Mouse (Mus musculus): ENCODE results near the gene Duxbl3.
"Not testable (repeated sequence)": the region's sequence is repeated elsewhere in the genome, so short reads cannot be mapped to it uniquely, and the experiment has no call there.

Duxbl3 gene

DNA sequence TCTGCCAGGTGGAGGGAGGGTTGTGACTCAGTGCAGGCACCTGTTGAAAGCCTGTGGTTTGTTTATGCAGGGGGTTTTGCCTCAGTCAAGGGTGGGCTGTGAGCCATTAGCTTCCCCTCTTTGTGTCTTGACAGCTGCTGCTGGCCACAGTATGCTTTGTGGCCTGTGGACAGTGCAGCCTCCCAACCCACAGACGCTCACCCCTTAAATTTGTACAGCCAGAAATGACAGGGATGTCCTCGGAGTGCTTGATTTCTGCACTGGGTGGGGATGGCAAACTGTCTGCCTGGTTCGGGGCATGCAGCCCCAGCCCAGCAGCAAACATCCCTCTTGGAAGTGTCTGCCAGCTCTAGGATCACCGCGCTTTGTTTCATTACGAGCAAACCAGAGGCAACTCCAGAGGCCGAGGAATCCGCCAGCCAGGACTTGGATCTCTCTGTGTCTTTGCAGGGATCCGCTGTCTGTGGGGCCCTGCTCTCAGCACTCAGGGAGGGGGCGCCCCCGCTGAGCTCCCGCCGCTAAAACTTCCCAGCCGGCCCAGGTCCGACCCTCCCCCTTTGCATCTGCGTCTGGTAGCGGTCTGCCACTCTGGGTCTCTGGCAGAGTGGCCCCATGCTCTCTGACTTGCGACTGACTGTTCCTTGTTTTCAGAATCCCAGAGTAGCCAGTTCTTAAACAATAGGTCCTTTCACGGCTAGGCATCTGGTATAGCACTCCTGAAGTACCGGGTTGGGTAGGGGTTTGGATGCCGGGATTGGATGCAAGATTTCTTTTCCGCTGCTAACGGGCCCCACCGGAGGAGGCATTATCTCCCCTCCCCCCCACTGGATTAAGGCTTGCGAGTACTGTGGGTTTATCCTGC, at the start of gene Duxbl3:
Gene Duxbl3, plus strand, starts transcription at position 207 of the 862 bp plus-strand sequence.
- not testable (repeated sequence) for DNase-seq

DNA sequence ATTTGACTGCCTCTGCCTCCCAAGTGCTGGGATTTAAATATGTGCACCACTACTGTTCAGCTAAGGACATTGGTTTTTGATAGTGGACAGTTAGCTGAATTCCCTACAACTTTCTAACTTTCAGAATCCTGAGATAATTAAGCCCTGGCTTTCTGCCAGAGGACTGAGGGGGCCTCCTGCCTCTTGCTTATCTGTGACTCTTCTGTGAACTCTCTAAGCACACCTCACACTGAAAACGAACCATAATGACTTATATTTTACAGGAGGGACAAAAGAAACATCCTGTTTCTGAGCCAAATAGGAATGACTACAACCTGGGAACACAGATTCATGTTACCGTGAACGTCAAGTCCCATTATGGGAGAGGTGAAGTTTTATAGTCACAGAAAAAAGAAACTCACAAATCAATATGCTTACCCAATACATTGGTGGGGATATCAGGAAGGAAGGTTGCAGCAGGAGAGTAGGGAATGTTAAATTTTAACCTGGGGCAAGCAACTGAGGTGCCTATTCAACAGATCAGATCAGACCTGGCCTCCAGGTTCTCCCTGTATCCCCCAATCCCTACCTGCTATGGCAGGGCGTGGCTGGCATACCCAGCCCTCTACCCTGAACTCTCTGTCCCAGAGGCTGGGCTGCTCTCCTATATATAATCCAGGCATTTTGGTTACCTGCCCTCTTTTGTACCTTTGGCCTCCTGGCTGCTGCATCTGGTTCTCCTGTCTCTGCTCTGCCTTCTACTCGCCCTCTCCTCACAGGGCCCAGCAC, 41.3 kb upstream of the Duxbl3 start:
- DNase-seq = not testable (repeated sequence)

DNA sequence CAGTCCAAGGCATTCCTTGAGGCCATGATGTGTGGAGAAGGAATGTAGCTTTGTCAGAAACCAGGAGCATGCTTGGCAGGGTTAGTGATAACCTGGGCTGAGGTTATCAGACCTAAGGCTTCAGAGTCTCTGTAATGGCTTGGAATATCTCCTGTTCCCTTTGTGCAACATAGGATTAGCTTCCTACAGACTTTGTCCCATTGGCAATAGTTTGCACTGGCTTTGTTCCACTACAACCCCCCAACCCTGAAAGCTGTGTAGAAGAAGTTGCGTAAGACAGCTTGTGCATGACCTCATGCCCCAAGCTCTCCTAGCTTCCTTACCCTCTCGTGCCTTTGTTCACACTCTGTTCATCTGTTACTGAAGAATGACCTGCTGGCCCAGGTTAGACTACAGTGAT, 20.6 kb upstream of the Duxbl3 start:
- DNase-seq = not testable (repeated sequence)

- DNase-seq = not testable (repeated sequence)
Measured at GRCm38 (mm10) chr14:26258729-26259128, 967 bp downstream of the Duxbl3 start.

DNA sequence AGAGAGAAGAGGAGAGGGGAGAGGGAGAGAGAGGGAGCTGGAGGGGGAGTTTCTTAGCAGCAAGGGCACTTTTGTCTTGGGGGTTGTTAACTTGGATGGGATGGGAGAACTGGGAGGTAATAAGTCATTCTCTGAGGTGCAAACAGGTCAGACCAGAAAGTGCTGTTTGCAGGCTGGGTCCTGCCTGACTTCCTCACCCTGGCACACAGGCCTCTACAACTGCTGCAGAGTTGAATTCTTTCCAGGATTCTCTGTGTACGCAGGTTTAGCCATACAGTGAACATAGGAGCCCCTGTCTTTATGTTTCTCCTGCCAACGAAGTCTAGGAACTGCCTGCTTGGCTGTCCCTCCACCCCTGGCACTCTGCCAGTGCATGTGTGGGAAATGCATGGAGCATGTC, 29.0 kb downstream of the Duxbl3 start:
- DNase-seq = not testable (repeated sequence)

GRCm38 (mm10) chr14:26293859-26294258, 36.1 kb downstream of the Duxbl3 start:
- no peak for DNase-seq

DNA sequence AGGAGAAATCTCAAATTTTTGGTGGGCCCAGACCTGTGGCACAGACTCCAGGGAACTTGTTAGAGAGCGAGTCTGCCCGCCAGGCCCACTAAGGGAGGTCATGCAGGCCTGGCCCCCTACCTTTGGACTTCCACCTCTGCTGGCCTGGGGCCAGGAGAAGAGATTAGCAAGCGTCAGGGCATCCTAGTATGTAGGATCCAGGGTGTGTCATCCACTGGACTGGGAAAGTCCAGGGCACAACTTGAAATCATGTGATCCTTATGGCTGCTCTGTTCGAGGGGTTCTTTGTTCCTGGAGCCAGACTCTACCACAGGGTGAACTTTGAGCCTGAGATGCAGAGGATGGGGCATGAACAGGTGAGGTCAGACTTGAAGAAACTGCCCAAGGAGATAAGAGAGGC, 39.3 kb downstream of the Duxbl3 start:
- DNase-seq = no peak

GRCm38 (mm10) chr14:26297484-26297883, 39.7 kb downstream of the Duxbl3 start:
- no peak for DNase-seq

- DNase-seq = peak; percentile 11 to 51
Measured at GRCm38 (mm10) chr14:26303111-26303510, 45.3 kb downstream of the Duxbl3 start.

DNA sequence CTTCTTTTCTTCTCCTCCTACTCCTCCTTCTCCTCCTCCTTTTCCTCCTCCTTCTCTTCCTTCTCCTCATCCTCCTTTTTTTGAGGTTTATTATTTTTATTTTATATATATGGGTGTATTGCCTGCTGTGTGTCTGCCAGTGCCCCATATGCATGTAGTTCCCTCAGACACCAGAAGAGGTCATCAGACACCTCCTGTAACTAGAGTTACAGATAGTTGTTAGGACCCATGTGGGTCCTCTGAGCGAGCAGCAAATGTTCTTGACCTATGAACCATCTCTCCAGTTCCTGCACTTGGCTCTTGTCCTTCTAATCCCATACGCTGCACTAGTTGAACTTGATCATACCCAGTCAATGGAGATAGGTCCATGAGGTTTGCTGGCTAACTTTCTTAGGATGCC, 48.3 kb downstream of the Duxbl3 start:
- peak in 1 of 2 experiments; percentile 17 for DNase-seq

GRCm38 (mm10) chr14:26308813-26309212, 51.1 kb downstream of the Duxbl3 start:
- no peak for DNase-seq

DNA sequence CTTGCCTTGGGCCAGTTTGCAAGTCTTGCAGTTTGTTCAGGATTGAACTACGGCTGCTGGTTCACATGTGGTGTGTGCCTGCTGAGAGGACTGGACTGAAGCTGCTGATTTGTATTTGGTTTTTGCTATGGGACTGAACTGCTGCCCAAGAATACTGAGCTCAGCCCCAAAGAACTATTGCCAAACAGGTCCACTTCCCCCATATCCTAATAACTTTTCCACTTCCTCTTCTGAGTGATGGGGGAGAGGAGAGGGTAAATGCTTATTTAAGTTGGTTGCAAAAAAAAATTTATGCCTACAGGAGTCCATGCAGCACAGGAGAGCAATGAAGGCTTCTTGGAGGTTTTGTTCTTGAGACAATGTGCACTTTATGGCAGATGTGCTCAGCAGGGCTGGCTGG, 51.7 kb downstream of the Duxbl3 start:
- DNase-seq = no peak

GRCm38 (mm10) chr14:26316246-26316730, 58.5 kb downstream of the Duxbl3 start:
- DNase-seq = no peak
